Mouse (Mus musculus): Measurements from ENCODE around the gene Upb1. TPM values are rescaled to one million over a fixed set of nuclear protein-coding genes. Genes with fewer than 3 reads are reported as not detected.
A peak's percentile ranks its signal among the peaks of the same experiment; 100 is the strongest.

Upb1 gene
- polyA plus RNA-seq, 1 experiment from 2014 or later: 4.3 TPM

GRCm38 (mm10) chr10:75486086-75486979, 85.4 kb downstream of the Upb1 start:
- WGBS: 50% methylated on average over 9 of the region's 9 CpGs
- Histone ChIP-seq H3K36me3 (no peaks in the 10 kb centered on the region), H3K4me3 (replicated peaks) (no peak overlapping the region), H3K27ac (no peak overlapping the region), H3K4me1 (no peaks in the 10 kb centered on the region), H3K9me3 (no peaks in the 10 kb centered on the region), H3K9ac (no peak overlapping the region), H3K4me2 (no peak overlapping the region), H3K27me3 (replicated peaks) (no peaks in the 10 kb centered on the region)
- peak; percentile 35; the same call in 1 of the 2 replicates for ATAC-seq (ENCODE audit: insufficient read depth, low FRiP score, low read depth)

GRCm38 (mm10) chr10:75487131-75487530, 86.2 kb downstream of the Upb1 start:
- Histone ChIP-seq H3K36me3 (no peaks in the 10 kb centered on the region), H3K9ac (no peak overlapping the region), H3K9me3 (no peaks in the 10 kb centered on the region), H3K4me1 (no peaks in the 10 kb centered on the region), H3K27ac (no peak overlapping the region), H3K4me2 (no peak overlapping the region), H3K27me3 (replicated peaks) (no peaks in the 10 kb centered on the region), H3K4me3 (replicated peaks) (no peak overlapping the region)
- 69% methylated on average over 3 of the region's 3 CpGs for WGBS
- no peak for ATAC-seq (ENCODE audit: insufficient read depth, low FRiP score, low read depth)

GRCm38 (mm10) chr10:75489522-75489921, 88.6 kb downstream of the Upb1 start:
- 59% methylated on average over 2 of the region's 2 CpGs for WGBS
- Histone ChIP-seq H3K27me3 (replicated peaks) (no peaks in the 10 kb centered on the region), H3K36me3 (no peaks in the 10 kb centered on the region), H3K27ac (no peak overlapping the region), H3K4me3 (replicated peaks) (no peak overlapping the region), H3K9ac (no peak overlapping the region), H3K4me1 (no peaks in the 10 kb centered on the region), H3K9me3 (no peaks in the 10 kb centered on the region), H3K4me2 (no peak overlapping the region)
- ATAC-seq (ENCODE audit: insufficient read depth, low FRiP score, low read depth): no peak

- H3K4me2 ChIP-seq: no peak overlapping the region
- no peak overlapping the region for H3K9ac ChIP-seq
- no peaks in the 10 kb centered on the region for H3K4me1 ChIP-seq
- H3K27ac ChIP-seq: no peak overlapping the region
- no peaks in the 10 kb centered on the region for H3K36me3 ChIP-seq
- H3K27me3 ChIP-seq (replicated peaks): no peaks in the 10 kb centered on the region
- no peaks in the 10 kb centered on the region for H3K9me3 ChIP-seq
- H3K4me3 ChIP-seq (replicated peaks): no peak overlapping the region
- ATAC-seq (ENCODE audit: insufficient read depth, low FRiP score, low read depth): no peak
- 83% methylated on average over 2 of the region's 2 CpGs for WGBS
Observed at GRCm38 (mm10) chr10:75490731-75491130, 89.8 kb downstream of the Upb1 start.

Other genes with a start within 250 kb of the Upb1 start
- gene Specc1l, start 189.0 kb upstream of the Upb1 start, polyA plus RNA-seq (2015; fragmentation: Nextera tagmentation; extraction: Ambion mirVana): 26.7 and 30.0 TPM in 2 replicates
- 2.6 and 2.9 TPM in 2 replicates for gene Adora2a, start 84.2 kb upstream of the Upb1 start, polyA plus RNA-seq (2015; fragmentation: Nextera tagmentation; extraction: Ambion mirVana)
- gene Snrpd3, start 116.4 kb downstream of the Upb1 start, polyA plus RNA-seq (2015; fragmentation: Nextera tagmentation; extraction: Ambion mirVana): 137 and 147 TPM in 2 replicates
- 26.7 and 27.5 TPM in 2 replicates for gene Gucd1, start 116.9 kb downstream of the Upb1 start, polyA plus RNA-seq (2015; fragmentation: Nextera tagmentation; extraction: Ambion mirVana)
- 1.6 and 2.6 TPM in 2 replicates for gene Lrrc75b, start 159.2 kb downstream of the Upb1 start, polyA plus RNA-seq (2015; fragmentation: Nextera tagmentation; extraction: Ambion mirVana)
- 26.5 and 36.2 TPM in 2 replicates for gene Ggt1, start 160.5 kb downstream of the Upb1 start, polyA plus RNA-seq (2015; fragmentation: Nextera tagmentation; extraction: Ambion mirVana)
- 7.0 and 7.2 TPM in 2 replicates for gene Ggt5, start 188.2 kb downstream of the Upb1 start, polyA plus RNA-seq (2015; fragmentation: Nextera tagmentation; extraction: Ambion mirVana)
- 11.7 and 11.8 TPM in 2 replicates for gene Susd2, start 242.9 kb downstream of the Upb1 start, polyA plus RNA-seq (2015; fragmentation: Nextera tagmentation; extraction: Ambion mirVana)

Measured in stomach, embryonic 15.5 days (tissue).